Mouse (Mus musculus) ES-E14 (cell line): ENCODE measurements at regions not wholly inside any gene's neighbourhood (a gene's known extent, or its start where the extent isn't known, plus 50 kb on each side); places are given as distances from the start of the nearest gene placed in this dataset.

ENCODE experiments used
- DNase-seq: peaks from one replicate; pipeline ENCODE4 v3.0.0-alpha.2; 2013; ENCODE audit warnings: low read depth, low spot score
- H3K27ac ChIP-seq: 2 replicates; pipeline ENCODE4 v1.5.1; 2012; ENCODE audit warnings: low read depth, mild to moderate bottlenecking, low read length, moderate library complexity, mixed read lengths; ENCODE audit not compliant: poor library complexity, insufficient read depth, severe bottlenecking
- H3K36me3 ChIP-seq: 2 replicates; pipeline ENCODE4 v1.6.1; 2012; ENCODE audit warnings: mild to moderate bottlenecking, low read length, moderate library complexity, mixed read lengths; ENCODE audit not compliant: control insufficient read depth, poor library complexity, insufficient read depth, severe bottlenecking
- H3K4me1 ChIP-seq, 2 experiments: fragments of 150-350 bp in 1 of 2; sonication (generic) in 1 of 2; 2 replicates each; pipeline ENCODE4 v1.6.1; 2012; ENCODE audit warnings: low read length in 2 of 2, mild to moderate bottlenecking in 1 of 2, mixed read lengths in 1 of 2; ENCODE audit not compliant: control insufficient read depth in 2 of 2, insufficient read depth in 2 of 2, poor library complexity in 1 of 2
- H3K4me3 ChIP-seq, 2 experiments: fragments of 150-350 bp in 1 of 2; sonication (generic) in 1 of 2; 2 replicates each; pipeline ENCODE4 v1.5.1; 2012; ENCODE audit warnings: low read length in 2 of 2, low read depth in 1 of 2, mild to moderate bottlenecking in 1 of 2, mixed read lengths in 1 of 2; ENCODE audit not compliant: insufficient read depth in 1 of 2, poor library complexity in 1 of 2, severe bottlenecking in 1 of 2
- H3K9ac ChIP-seq: 2 replicates; pipeline ENCODE4 v1.6.1; 2012; ENCODE audit warnings: low read depth, mild to moderate bottlenecking, low read length, mixed read lengths; ENCODE audit not compliant: poor library complexity, insufficient read depth, severe bottlenecking
- H3K9me3 ChIP-seq: fragments of 150-350 bp; sonication (generic); 2 replicates; pipeline ENCODE4 v1.6.1; 2012; ENCODE audit warnings: low read depth, mild to moderate bottlenecking, low read length; ENCODE audit not compliant: control insufficient read depth, insufficient read depth
- CHD2 ChIP-seq: IDR thresholded peaks from 2 replicates; pipeline ENCODE4 v1.6.1; 2014; ENCODE audit warnings: mild to moderate bottlenecking, low read depth, low read length, inconsistent platforms
- HCFC1 ChIP-seq: IDR thresholded peaks from 2 replicates; pipeline ENCODE4 v1.6.1; 2012; ENCODE audit warnings: low read length, inconsistent platforms, borderline replicate concordance; ENCODE audit not compliant: insufficient read depth
- MAFK ChIP-seq: IDR thresholded peaks from 2 replicates; pipeline ENCODE4 v1.6.1; 2014; ENCODE audit warnings: mild to moderate bottlenecking, low read depth, low read length, inconsistent platforms; ENCODE audit not compliant: insufficient read depth
- ZC3H11A ChIP-seq: IDR thresholded peaks from 2 replicates; pipeline ENCODE4 v1.6.1; 2012; ENCODE audit warnings: low read depth, mild to moderate bottlenecking, inconsistent platforms, low read length, borderline replicate concordance
- ZNF384 ChIP-seq: IDR thresholded peaks from 2 replicates; pipeline ENCODE4 v1.6.1; 2012; ENCODE audit warnings: low read depth, low read length, inconsistent platforms
- in situ Hi-C, 2 experiments: fragments of 600-800 bp; cut with MboI; formaldehyde crosslinking; loops; one replicate each; pipeline ENCODE4 v1.15.1; 2025; ENCODE audit warnings: low sequenced_read_pairs in 2 of 2, inconsistent platforms in 1 of 2; ENCODE audit not compliant: unreplicated experiment in 2 of 2

DNA sequence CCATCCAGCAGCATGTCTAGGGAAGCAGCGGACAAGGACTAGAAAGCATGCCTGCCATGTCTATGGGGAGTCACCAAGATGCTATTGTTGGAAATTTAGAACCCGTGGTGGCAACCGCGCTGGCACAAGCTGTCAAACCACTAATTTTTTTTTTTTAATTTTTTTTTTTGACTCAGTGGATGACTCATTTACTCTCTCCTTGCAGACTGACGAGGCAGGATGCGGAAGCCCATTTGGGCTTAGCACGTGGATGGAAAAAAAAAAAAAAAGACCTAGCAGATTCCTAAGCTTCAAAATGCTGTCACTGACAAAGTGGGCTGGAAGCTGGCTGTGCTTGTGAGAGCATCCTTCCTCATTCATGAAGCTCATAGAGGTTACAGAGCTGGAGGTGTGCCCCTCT is 51.9 kb upstream of the Egr2 start:
- DNase-seq = no peak
- H3K9me3 ChIP-seq = no peaks in the 10 kb centered on the region
- in situ Hi-C loops = no loop called here
- no peak for TF ChIP-seq MAFK
- TF ChIP-seq ZNF384 = no peak
- no peak for TF ChIP-seq CHD2
- TF ChIP-seq ZC3H11A = no peak
- TF ChIP-seq HCFC1 = no peak
- no peak overlapping the region for H3K27ac ChIP-seq
- H3K4me3 ChIP-seq = no peak overlapping the region
- H3K9ac ChIP-seq = no peak overlapping the region
- H3K4me1 ChIP-seq = peaks cover 4 to 9% of the 10 kb centered on the region in 2 experiments; a peak in 2 of 4 replicates
- H3K36me3 ChIP-seq = no peaks in the 10 kb centered on the region

DNA sequence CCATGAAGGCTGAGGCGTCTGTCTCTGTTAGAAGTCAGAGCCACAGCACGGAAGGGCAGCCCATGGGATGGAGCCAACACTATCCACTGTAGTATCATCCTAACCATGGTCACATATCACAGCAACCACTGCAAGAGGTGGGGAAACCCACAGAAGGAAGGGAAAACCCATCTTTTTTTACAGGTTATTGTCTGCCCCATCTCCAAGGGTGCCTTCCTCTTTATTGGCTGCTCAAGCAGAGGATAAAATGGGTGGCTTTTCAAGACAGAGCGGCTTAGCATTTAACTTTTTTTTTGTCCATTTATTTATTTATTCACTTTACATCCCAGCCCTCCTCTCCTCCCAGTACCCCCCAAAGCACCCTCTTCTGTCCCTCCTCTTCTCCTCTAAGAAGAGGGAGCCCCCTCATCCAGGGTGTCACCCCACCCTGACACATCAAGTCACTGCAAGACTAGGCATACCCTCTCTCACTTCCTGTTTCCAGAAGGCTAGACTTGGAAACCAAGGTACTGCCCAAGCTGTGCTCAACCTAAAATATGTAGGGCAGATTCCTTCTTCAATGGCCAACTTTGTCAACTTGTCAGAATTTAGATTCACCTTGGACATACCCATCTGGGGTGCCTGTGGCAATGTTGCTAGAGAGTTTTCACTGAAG is 51.1 kb upstream of the Egr2 start:
- in situ Hi-C loops = no loop called here
- TF ChIP-seq MAFK = no peak
- no peak for TF ChIP-seq HCFC1
- no peak for TF ChIP-seq ZNF384
- no peak for TF ChIP-seq ZC3H11A
- no peak for TF ChIP-seq CHD2

More for the DNA sequence above, 51.1 kb upstream of the Egr2 start:
- Histone ChIP-seq H3K27ac (no peak overlapping the region), H3K9me3 (no peaks in the 10 kb centered on the region), H3K4me3 (no peak overlapping the region), H3K4me1 (peaks cover 4 to 9% of the 10 kb centered on the region in 2 experiments; a peak in 2 of 4 replicates), H3K36me3 (no peaks in the 10 kb centered on the region), H3K9ac (no peak overlapping the region)
- DNase-seq = no peak
